Mouse (Mus musculus): ENCODE results near the gene Ptpn14. TPM values are rescaled to one million over a fixed set of nuclear protein-coding genes. Genes with fewer than 3 reads are reported as not detected.

Gene Ptpn14
- total RNA-seq, 2 experiments from 2014 or later = 13.0 to 20.5 TPM

DNA sequence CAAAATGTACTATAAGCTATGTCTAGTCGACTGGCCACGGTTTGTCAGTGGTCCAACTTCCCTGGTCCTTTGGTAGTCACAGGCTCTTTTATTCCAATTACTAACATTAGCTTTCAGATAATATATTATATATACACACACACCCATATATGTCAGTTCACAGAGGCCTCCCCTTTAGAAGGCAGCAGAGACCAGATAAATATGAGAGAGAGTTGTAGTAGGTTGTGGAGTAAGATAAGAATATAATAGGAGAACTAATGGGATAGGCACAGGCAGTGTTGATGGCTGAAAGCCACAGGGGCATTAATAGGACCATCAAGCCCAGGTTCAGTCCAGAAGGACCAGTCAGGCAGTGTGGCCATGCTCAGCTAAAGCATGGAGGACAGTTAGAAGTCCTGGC lies 80.4 kb downstream of the Ptpn14 start:
- DNase-seq = no peak

GRCm38 (mm10) chr1:189811778-189812177 lies 83.7 kb downstream of the Ptpn14 start:
- no peak for DNase-seq

DNA sequence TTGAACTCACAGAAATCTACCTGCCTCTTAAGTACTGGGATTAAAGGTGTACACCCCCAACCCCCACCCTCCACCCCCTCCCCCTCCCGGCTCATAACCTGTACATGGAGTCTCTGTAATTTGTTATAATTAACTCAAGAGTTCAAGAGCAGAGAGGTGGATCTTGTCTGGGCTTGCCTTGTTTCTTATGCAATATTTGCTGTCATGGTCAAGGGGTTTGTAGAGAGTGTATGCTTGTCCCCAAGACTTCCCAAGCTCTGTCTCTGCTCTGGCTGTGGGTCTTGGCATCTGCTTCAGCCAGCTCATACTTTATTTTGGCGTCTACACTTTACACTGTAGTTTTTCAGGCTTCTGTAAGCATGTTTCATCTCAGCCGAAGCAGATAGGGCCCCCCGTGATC lies 86.3 kb downstream of the Ptpn14 start:
- DNase-seq = no peak

- DNase-seq = no peak
Observed at GRCm38 (mm10) chr1:189817089-189817488, 89.0 kb downstream of the Ptpn14 start.

DNA sequence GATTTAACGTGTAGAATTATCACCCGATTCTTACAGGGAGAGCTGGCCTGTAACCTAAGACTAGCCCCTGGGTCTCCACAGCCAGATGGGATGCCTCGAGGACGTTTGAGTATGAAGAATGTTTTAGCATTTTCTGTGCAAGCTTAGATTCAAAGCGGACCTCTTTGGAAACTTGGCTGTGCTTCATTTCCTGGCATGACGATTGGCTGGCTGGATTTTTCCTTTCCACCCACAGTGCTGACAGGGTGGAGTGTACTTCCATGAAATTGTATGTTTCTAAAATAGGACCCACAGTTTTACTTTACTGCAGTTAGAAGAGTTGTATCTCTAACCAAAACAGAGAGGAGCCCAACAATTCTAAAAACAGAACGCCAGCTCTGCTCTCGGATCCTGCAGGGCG lies 89.7 kb downstream of the Ptpn14 start:
- peak; percentile 26 for DNase-seq

- DNase-seq = no peak
Observed at GRCm38 (mm10) chr1:189820111-189820510, 92.0 kb downstream of the Ptpn14 start.

- no peak for DNase-seq
Observed at GRCm38 (mm10) chr1:189824436-189824835, 96.4 kb downstream of the Ptpn14 start.

GRCm38 (mm10) chr1:189830391-189830790 lies 102.3 kb downstream of the Ptpn14 start:
- DNase-seq = no peak

- DNase-seq = no peak
Observed at GRCm38 (mm10) chr1:189830797-189831232, 102.7 kb downstream of the Ptpn14 start.

GRCm38 (mm10) chr1:189833351-189833750 lies 105.3 kb downstream of the Ptpn14 start:
- no peak for DNase-seq

GRCm38 (mm10) chr1:189834166-189834565 lies 106.1 kb downstream of the Ptpn14 start:
- no peak for DNase-seq

GRCm38 (mm10) chr1:189846319-189846718 lies 118.3 kb downstream of the Ptpn14 start:
- DNase-seq = no peak

GRCm38 (mm10) chr1:189849550-189849949 lies 121.5 kb downstream of the Ptpn14 start:
- no peak for DNase-seq

DNA sequence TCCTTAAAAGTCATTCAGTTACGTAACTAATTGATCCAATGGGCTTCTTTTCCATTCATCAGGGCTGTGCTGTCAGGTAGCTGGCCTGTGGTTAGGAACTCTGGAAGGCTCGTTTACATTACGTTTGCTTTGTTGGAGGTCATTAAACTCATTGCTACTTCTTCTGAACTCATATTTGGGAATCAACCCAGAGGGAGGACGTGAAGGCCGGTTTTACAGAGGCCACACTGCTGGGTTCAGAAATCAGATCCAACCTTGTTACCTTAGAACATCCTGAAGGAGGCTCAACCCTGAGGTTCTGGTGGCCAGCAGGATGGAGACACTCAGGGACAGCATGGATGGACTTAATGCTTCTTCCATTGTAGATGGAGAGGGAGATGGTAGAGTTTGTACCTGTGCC lies 124.0 kb downstream of the Ptpn14 start:
- no peak for DNase-seq

- DNase-seq = no peak
Observed at GRCm38 (mm10) chr1:189852456-189852855, 124.4 kb downstream of the Ptpn14 start.

- DNase-seq = no peak
Observed at GRCm38 (mm10) chr1:189854646-189855045, 126.6 kb downstream of the Ptpn14 start.

DNA sequence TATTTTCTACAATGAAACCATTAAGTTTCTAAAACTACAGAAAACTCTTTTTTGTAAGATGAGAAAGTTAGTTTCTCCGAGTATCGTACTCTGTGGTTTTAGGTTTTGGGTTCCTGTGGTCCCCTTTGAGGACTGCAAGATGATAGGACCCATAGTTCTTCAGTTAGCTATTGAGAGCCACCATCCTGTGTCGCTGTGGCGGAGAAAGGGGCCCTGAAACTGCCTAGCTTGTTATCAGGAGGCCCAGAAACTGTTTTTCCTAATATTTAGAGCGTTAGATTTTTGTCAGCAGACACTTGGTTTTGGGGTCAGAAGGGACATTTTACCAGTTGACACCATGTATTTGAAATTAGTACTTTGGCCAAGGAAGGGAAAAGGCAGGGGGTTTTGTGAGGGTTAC lies 127.7 kb downstream of the Ptpn14 start:
- DNase-seq = no peak

GRCm38 (mm10) chr1:189858377-189858776 lies 130.3 kb downstream of the Ptpn14 start:
- no peak for DNase-seq

DNA sequence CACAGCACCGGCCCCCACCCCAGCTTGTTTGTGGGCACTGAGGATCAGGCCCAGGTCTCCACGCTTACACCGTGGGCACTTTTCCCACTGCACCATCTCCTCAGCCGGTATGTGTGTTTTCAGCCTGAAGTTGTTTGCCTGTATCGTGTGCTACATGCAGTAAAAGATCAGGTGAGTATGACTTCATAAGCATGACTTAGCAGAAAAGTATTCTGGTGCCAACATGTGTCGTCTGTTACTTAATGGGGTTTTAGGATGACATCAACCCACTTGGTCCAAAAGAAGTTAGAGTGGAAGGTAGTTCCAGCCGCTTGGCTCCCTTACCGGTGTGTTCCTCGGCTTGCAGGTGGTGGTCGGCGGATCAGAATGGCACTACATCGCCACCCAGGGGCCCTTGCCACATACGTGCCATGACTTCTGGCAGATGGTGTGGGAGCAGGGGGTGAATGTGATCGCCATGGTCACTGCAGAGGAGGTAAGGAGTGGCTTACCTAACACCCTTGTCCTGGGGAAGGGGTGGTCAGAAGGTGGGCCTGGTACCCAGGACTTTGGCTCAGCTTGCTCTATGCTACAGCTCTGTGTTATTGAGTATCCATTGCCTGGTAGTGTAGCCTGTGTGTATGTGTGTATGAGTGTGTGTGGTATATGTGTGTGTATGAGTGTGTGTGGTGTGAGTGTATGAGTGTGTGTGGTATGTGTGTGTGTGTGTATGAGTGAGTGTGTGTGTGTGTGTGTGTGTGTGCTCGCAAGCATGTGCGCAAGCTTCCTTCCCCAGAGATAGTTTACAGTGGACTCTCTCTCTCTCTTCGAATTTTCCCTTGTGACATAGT lies 132.3 kb downstream of the Ptpn14 start:
- DNase-seq = no peak

GRCm38 (mm10) chr1:189860942-189861315 lies 132.9 kb downstream of the Ptpn14 start:
- DNase-seq = no peak

- DNase-seq = no peak
Observed at GRCm38 (mm10) chr1:189863727-189864126, 135.7 kb downstream of the Ptpn14 start.

- no peak for DNase-seq
Observed at GRCm38 (mm10) chr1:189864301-189864700, 136.2 kb downstream of the Ptpn14 start.

DNA sequence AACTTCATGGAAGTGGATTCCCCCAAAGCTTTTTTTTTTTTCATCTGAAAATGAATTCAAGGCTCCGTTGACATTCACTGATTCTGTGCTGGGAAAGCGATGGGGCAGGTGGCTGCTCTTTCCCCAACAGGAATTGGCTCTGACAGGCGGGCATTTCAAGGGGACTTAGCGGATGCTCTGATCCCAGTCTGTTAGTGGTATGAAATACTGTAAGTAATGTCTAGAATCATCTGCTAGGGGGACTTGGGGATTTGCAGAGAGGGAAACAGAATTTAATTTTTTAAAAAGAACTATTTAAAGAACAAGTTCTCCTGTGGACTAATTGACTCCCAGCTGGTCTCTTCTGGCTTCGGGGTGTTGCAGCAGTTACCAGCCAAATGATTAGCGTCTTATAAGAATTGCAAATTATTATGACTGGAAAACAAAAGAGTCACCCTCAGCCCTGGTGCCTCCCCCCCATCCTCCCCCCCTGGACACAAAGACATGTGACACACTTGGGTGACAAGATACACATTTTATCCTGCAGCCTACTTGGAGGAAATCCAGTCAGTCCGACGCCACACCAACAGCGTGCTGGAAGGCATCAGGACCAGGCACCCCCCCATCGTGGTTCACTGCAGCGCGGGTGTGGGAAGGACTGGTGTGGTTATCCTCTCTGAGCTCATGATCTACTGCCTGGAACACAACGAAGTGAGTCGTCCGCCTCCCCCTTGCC lies 136.9 kb downstream of the Ptpn14 start:
- DNase-seq = no peak

DNA sequence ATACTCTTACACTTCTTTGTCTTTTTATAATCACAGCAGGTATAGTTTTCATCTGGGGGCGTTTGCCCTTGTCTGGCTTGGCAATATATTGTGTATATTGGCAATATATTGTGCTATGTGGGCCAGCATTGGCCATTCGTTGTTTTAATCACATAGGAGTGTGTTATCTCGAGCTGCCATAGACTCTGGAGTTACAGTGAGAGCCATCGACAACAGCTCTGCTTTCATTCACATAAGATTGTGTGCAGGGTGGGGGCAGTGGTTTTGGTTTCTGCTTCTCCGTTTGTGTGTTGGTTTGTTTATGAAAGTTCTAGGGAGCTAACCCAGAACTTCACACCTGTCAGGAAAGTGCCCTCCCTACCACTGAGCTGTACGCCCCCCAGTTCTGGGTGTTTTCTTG lies 138.6 kb downstream of the Ptpn14 start:
- DNase-seq = no peak
